Mouse (Mus musculus): ENCODE data around the gene Rcor1.

- no peak for TF ChIP-seq POLR2A (IDR thresholded peaks at IDR 0.05; ENCODE audit: borderline replicate concordance, extremely low read depth, low read depth, low read length)
- no peak for TF ChIP-seq CTCF (IDR thresholded peaks at IDR 0.05; ENCODE audit: insufficient read depth, low read length)
Measured at GRCm38 (mm10) chr12:111124601-111125260, 85.6 kb downstream of the Rcor1 start.
